Mouse (Mus musculus): ENCODE data around the gene Rab4a.

Rab4a gene

DNA sequence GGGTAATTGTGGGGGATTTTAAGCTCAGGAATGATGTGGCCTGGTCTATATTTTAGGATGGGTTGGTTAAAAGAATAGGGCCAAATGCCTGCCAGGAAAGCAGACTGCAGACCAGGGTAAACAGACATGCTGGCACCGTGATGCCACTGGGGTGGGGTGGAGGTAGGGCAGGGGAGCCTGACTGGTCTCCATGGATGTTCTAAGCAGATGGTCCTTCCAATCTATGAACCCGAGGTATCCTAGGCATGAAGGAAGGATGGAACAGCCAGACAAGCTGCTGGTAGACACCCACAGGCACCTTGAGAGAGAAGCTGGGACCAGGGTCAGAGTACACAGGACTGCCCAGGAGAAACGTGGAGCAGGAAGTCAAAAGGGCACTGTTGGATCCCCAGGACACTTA, 41.8 kb downstream of the Rab4a start:
- DNase-seq (ENCODE audit: low spot score): no peak

DNA sequence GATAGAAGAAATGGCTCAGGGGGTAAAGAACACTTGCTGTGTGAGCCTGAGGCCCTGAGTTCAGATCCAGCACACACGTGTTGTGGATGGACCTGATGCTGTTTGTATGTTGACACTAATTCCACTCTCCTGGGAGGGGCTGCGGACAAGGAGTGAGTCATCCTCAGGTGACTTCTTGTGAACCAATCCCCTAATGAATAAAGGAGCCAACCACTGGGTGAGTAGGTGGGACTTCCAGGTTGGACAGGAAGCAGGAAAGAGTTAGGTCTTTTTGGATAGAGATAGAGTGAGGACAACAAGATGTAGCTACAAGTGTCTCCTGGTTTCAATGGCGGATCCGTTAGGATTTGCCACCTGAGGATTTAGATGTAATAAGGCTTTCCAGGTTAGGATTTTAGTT, 43.6 kb downstream of the Rab4a start:
- no peak for DNase-seq (ENCODE audit: low spot score)

DNA sequence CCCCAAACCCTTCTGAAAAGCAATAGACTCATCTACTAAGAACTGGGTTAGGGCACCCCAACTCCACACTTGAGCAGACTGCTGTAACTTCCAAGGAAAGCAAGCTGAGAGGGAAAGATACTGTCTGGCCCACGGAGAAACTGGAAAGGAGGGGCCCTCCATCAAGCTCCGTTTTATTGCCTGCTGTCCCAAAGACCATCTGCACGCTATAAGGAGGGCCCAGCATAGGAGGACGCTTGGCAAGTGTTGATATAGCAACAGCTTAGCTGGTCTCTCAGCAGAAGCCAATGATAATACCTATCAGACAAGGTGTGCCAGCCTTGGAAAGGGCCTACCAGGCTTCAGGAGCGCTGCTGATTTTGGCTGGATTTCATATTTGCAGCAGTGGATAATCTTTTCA, 45.8 kb downstream of the Rab4a start:
- no peak for DNase-seq (ENCODE audit: low spot score)

- DNase-seq (ENCODE audit: low spot score): no peak
Observed at GRCm38 (mm10) chr8:123854252-123854651, 48.5 kb downstream of the Rab4a start.

GRCm38 (mm10) chr8:123854733-123855475, 49.1 kb downstream of the Rab4a start:
- DNase-seq (ENCODE audit: low spot score): no peak

- no peak for DNase-seq (ENCODE audit: low spot score)
Observed at GRCm38 (mm10) chr8:123857361-123857760, 51.6 kb downstream of the Rab4a start.

GRCm38 (mm10) chr8:123858574-123858940, 52.8 kb downstream of the Rab4a start:
- DNase-seq (ENCODE audit: low spot score): no peak

- DNase-seq (ENCODE audit: low spot score): peak; percentile 85
Observed at GRCm38 (mm10) chr8:123858941-123859647, 53.3 kb downstream of the Rab4a start.

DNA sequence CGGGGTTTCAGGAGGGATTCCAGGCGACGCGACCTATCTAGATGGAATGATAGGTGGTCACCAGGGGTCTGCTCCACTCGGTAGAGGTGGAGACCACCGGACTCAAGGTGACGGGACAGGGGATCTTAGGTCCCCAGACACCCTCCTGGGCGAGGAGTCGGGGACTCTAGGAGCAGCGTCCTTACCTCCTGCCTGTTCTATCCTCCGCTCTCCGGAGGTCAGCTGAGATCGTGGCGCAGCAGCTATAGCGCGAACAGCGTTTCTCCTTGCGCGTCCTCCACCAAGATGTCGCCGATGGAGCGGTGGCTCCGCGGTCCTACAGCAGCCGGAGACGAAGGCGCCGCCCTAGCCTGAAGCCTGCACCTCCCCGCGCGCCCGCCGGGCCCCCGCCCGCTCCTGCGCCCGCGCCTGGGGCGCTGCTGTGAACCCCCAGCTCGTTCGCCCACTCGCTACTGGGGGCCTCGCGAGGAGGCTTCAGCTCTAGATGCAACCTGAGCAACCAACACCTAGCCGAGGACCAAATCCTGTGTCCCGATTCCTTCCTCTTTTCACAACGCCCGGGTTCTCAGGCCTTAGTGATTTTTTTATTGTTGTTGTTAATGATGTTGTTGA, 54.0 kb downstream of the Rab4a start, which contains the start of gene Ccsap:
Gene Ccsap (minus strand): TSS at position 562 of the 612 bp plus-strand sequence.
- DNase-seq (ENCODE audit: low spot score): peak; percentile 6

GRCm38 (mm10) chr8:123860386-123860785, 54.6 kb downstream of the Rab4a start:
- DNase-seq (ENCODE audit: low spot score): no peak

DNA sequence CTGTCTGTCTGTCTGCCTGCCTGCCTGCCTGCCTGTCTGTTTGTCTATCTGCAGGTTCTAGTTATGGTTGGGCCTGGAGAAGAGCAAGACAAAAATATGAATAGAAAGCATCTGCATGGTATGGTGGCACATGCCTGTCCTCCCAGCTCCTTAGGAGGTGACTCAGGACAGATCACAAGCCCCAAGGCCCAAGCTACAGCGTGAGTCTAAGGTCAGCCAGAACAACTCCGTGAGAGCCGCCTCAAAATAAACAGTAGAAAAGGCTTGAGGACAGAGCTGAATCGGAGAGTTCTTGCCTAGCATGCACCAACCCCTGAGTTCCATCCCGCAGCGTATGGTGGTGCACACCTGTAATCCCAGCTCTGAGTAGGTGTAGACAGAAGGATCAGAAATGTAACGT, 60.0 kb downstream of the Rab4a start:
- DNase-seq (ENCODE audit: low spot score): no peak

DNA sequence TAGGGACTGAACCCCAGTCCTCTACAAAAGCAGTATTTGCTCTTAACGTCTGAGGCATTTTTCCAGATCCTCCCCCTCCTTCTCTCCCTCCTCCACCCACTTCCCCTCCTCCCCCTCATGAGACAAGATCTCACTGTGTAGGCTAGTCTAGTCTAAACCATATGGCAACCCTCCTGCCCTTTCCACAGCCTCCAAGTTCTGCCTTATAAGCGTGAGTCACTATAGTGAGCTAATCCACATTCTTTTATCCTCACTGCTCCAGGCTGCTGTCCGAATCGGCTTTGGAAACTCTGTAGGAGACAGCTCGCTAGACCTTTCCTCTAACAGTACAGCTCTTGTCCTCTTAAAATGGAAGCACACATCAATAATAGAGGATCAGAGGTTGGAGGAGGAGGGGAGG, 61.2 kb downstream of the Rab4a start:
- no peak for DNase-seq (ENCODE audit: low spot score)

GRCm38 (mm10) chr8:123872048-123872447, 66.3 kb downstream of the Rab4a start:
- no peak for DNase-seq (ENCODE audit: low spot score)

DNA sequence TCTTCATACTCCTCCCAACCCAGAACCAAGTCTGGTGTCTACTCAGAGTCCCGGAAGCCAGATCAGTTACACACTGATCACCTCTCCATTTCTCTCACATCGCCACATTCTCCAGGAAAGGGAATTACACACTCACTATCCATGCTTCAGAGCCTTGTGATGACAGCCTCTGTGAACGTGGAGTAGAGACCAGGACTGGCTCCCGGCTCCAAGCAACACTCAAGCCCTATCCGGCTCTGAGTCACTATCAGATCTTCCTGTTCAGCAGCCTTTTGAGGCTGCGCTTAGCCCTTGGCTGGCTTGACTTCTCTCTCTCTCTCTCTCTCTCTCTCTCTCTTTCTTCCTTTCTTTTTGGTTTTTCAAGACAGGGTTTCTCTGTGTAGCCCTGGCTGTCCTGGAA, 67.6 kb downstream of the Rab4a start:
- no peak for DNase-seq (ENCODE audit: low spot score)

GRCm38 (mm10) chr8:123874324-123874723, 68.5 kb downstream of the Rab4a start:
- DNase-seq (ENCODE audit: low spot score): no peak

GRCm38 (mm10) chr8:123877865-123878264, 72.1 kb downstream of the Rab4a start:
- no peak for DNase-seq (ENCODE audit: low spot score)

GRCm38 (mm10) chr8:123880271-123880670, 74.5 kb downstream of the Rab4a start:
- DNase-seq (ENCODE audit: low spot score): no peak

- DNase-seq (ENCODE audit: low spot score): no peak
Observed at GRCm38 (mm10) chr8:123880821-123881350, 75.1 kb downstream of the Rab4a start.

DNA sequence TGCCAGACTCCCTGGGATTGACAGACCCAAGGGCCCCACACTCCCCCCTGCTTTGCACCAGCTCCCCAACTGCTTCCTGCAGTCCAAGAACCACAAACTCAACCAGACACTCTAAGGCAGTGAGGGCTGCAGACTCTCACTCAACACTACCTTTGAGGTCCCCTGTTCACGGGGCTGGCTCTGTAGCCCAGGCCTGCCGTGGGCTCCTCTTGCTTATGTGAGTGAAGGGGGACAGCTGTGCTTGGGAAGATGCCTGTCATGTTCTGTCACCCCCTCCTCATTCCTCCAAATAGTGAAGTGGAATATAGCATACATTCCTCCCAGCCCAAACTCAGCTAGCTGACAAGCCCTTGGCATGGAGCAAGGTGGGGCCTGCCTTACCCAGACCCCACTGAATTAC, 76.6 kb downstream of the Rab4a start:
- no peak for DNase-seq (ENCODE audit: low spot score)

GRCm38 (mm10) chr8:123883094-123883493, 77.3 kb downstream of the Rab4a start:
- DNase-seq (ENCODE audit: low spot score): no peak

Data from ovary, adult 18-20 months (tissue).